Mouse (Mus musculus) 416B (cell line): ENCODE data around the gene Dusp18.
A peak's percentile ranks its signal among the peaks of the same experiment; 100 is the strongest.

Experiments
- DNase-seq: peaks from one replicate; pipeline ENCODE4 v3.0.0; 2011; ENCODE audit warnings: low read depth

The Dusp18 gene

DNA sequence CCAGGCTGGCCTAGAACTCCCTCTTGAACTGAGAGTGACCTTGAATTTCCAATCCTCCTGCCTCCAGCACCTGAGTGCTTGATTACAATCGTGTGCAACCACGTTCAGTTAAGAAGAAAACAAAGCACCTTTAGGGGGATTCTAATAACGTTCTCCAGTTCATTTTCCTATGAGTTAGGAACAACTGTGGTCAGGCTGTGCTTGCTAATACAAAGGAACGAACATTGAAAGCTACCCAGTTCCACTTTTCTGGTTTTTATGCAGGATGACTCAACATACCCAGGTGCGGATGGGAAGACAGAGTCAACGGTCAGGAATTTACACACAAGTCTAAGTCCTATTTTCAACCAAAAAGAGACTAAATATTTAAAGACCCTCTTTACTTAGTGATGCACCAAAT is 1.1 kb upstream of the Dusp18 start:
- DNase-seq: no peak

DNA sequence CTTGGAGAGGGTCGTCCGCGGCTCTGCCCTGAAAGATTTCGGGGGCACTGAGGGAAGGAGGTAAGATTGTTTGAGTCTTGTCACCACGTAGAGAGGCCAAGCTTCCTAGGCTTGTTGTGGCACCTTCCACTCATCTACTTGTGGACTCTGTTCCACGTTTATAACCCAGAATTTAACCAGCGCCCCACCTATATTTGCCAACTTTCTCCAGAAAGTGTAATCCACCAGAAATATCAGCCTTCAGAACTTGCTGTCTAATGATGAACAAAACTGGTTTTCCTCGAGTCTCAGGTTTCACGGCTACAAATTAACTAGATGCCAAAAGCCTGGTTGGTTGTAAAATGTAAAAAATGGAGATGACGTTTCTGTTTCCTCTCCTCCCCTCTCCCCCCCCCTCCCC is 418 bp downstream of the Dusp18 start:
- no peak for DNase-seq

DNA sequence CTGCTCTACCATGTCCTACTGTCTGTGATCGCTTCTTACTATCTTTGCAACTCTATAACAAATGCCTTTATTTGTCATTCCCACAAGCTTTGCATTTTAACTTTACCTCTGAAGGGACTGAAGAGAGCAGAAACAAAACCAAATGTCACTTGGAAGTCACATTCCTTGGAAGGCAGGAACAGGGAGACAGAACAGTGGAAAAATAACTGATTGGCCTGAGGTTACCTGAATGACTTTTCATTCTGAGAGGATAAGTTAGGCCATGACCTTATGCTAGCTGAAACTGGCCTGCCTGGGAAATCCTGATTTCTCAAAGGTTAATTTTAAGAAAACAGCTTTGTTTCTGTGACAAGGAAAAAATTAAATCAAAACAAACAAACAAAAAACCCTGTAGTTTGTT is 893 bp downstream of the Dusp18 start:
- DNase-seq: no peak

DNA sequence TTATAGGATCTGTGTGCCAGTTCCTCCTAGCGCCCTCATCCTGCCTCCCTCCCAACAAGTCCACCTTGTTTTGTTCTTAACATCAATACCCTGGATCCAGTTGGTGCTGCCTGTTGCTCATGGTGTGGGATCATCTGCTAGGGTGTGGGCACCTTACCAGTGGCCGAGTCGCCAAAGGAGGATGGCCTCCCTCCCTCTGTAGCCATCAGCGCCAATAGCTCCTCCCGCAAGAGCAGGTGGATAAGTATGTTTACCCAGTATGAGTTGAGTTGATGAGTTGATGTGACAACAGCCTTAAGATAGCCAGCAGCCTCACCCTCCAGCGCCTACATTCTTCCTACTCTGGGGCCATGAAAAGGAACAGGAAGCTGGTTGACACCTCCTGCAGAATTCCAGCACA is 5.3 kb downstream of the Dusp18 start:
- DNase-seq: no peak

DNA sequence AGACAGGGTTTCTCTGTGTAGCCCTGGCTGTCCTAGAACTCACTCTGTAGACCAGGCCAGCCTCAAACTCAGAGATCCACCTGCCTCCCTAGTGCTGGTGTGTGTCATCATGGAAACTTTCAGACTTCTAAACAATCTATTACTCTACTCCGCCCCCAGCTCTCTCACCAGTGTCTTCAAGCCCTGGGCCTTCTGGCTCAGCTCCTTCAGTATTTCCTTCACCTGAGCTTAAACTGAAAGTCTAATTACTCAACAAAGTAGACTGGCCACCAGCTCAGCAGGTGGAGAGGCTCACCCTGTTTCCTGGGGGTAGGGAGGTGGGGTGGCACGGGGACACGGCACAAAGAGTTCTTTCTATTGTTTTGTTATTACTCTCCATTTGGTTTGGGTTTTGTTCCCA is 7.5 kb downstream of the Dusp18 start:
- DNase-seq: no peak

DNA sequence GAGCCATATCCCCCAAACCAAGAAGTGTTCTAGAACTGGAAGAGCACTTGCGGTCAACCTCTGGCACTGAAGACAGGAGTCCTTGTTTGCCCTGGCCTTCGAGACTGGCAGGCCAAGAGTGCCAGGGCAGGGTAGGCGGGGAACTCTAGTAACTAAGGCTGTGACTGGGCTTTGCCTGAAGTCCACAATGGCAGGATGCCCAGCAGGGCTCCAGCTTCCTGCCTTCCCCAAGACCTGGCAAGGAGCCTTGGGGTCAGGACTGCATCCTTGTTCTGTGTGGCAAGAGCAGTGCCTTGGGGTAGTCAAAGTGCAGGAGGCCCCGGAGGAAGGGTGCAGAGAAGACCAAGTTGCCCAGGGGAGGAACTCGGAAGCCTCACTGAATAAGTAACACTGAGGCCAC is 8.0 kb downstream of the Dusp18 start:
- DNase-seq: peak; percentile 39

DNA sequence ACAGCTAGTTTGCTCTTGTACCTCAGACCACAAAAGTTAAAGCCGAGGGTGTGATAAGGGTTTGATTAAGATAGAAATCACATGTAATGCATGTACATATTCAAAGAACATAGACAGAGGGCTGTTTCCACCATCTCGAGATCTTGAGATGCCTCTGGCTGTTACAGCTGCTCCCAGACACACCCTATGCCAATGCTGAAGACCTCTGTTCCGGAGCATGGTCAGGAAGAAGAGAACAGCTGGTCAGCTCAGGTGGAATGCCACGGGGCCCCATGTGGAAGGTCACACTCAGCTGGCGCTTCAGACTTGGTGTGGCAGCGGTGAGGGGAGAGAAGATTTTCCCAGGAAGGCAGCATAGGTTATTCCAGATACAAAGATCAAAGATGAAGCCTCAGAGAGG is 9.6 kb downstream of the Dusp18 start:
- DNase-seq: no peak

DNA sequence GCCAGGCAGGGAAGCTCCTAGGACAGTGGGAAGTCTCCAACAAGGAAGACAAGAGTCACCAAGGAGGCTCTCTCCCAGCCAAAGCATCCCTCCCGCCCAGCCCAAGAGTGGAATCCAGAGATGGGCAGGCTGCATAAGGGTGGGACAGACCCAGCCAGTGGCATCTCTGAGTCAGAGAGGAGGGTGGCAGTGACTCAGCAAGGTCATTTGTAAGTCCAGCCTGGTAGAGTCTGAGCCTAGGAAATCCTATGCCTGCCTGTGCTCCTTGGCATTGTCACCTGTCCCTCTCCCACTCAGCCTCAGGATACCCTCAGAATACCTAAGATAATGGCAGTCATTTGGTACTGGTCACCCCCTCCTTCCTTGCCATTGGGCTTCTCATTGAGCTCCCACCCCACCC is 10.4 kb downstream of the Dusp18 start:
- DNase-seq: peak; percentile 52

DNA sequence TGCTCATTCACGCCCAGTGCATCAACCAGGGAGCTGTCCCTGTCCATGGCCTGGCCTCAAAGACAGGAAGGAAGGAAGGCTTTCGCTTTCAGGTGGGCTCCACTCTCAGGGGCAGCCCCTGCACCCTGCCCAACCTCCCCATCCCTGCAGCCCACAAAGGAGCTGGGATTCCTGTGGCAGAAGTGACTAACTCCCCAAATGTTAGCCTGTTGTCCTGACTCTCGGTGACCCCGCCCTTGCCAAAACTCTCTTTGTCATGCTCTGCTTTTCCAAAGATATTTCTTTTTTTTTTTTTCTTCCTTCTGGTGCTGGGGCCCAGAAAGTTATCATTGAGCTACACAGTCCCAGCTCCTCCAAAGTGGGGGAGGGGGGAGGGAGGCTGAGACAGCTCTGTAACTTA is 14.2 kb downstream of the Dusp18 start:
- no peak for DNase-seq

DNA sequence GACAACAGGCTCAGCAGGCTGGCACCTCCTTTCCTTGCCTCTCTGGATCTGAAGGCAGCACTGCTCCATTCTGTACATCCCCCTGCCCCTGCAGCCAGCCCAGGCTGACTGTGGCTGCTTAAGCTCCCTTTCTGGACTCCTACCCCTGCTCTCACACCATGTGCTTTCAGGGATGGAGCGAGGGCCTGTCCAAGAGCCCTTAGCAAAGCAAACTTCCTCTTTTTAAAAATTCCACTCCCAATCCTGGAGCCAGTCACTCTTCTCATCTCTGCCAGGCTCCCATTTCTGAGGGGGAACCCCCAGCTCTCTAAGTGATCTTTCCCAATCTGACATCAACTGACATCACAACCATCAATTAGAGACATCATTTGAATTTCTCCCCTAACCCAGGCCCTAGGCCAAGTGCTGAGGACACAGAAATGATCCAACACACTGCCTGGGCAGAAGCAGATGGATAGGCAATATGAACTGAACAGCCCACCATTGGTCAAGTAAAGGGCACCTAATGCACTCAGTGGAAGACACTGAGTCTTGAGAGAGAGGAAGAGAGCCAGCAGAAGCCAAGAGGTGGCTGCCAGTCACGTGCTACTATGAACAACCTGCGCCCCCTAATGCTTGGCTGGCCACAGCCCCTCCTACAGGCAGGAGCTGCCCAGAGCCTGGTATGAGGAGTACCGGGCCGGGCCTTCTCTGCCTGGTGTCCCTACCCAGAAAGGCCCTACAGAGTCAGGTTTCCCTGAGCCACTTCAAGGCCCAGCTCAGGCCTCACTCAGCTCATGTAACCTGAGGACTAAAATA is 15.7 kb downstream of the Dusp18 start:
- peak; percentile 71 for DNase-seq

DNA sequence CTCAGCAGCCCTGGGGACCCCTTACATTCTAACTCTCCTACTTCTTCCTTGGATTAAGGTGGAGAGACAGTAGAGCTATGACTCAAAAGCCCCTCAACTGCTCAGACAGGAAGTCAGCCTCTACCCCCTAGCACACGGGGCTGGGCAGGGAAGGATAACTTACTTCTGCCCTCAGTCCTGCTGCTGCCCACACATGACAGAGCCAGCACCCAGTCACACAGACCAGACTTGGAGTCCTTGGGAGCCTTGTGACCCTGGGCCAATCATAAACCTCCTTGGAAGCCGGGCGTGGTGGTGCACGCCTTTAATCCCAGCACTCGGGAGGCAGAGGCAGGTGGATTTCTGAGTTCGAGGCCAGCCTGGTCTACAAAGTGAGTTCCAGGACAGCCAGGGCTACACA is 16.4 kb downstream of the Dusp18 start:
- peak; percentile 26 for DNase-seq

DNA sequence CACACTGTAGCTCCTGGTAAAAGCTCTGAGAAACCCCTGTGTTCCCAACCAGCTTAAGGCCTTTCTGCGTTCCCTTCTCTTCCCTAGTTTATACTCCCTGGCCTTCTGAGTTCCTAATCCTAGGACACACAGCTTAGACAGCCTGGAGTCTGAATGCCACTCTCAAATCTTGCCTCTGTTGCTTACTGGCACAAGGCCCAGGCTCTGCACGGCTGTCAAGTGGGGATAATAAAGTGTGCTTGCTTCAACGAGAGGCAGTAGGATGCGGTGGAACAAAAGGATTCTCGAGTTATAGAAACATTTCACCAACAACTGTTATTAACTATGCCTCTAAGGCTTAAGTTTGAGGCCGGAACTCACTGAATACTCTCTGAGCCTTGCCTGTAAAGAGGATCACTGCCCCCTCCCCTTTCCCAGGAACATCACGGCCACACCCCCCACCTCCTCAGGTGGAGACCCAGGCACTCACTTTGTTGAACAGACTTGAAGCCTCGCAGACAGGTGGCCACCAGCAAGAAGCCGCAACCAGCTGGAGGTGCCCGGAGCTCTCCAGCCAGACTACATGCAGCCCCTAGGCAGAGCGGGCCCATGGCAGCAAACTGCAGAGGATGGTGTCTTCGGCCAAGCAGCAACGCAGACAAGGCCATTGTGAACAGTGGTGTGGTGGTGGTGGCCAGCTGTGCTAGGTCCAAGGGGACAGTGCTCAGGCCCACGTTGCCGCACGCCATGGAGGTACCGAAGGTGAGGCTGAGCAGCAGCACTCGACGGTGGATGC is 17.2 kb downstream of the Dusp18 start:
- peak; percentile 43 for DNase-seq

DNA sequence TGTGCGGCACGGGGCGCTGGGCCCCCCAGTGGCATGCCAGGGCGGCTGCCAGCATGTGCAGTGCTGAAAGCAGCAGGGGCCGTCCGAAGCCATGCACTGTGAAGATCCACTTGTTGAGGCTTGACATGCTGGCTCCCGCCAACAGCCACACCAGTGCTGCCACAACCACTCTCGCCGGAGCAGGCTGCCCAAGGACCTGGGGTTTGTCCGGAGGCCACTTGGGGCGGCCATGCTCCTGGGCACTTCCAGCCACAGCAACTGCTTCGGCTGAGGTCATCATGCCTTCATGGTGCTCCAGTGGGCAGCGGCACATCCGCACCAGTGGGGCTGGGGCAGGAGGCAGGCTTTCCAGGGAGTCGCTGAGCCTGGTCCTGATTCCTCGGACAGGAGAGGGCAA is 17.8 kb downstream of the Dusp18 start:
- DNase-seq: peak; percentile 56

DNA sequence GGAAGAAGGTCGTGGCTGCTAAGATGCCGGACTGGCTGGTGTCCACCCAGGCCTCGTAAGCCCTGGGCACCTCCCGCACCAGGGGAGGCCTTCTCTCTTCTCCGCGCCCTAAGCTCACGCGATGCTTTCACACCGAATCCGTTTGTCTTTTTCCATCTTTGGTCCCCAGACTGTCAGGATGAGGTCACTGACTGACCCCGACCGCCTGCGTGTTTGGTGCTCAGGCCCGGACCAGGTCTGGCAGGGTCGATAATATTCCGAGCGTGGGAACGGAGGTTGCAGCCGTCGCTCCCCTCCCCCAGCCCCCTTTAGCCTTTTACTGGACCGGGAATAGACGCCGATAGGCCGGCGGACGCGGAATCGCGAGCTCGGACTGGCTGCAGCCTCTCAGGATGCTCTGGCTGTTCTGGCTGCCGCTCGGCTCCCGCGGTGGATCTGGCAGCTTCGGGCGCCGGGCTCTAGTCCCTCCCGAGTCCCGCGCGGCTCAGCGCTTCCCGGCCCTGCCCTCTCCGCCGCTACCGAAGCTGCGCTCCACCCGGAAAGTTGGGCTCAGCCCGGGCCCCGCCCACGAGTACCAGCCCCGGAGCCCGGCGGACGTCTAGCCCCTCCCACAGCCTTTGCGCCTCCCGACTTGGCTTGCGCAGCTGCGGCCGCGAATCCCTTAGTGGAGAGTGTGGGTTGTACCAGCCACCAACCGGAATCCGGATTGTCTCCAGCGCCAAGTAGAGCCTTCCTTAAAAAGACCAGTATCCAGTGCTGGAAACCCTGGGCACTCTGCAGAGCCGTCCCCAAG is 18.5 kb downstream of the Dusp18 start:
- peak; percentile 97 for DNase-seq

DNA sequence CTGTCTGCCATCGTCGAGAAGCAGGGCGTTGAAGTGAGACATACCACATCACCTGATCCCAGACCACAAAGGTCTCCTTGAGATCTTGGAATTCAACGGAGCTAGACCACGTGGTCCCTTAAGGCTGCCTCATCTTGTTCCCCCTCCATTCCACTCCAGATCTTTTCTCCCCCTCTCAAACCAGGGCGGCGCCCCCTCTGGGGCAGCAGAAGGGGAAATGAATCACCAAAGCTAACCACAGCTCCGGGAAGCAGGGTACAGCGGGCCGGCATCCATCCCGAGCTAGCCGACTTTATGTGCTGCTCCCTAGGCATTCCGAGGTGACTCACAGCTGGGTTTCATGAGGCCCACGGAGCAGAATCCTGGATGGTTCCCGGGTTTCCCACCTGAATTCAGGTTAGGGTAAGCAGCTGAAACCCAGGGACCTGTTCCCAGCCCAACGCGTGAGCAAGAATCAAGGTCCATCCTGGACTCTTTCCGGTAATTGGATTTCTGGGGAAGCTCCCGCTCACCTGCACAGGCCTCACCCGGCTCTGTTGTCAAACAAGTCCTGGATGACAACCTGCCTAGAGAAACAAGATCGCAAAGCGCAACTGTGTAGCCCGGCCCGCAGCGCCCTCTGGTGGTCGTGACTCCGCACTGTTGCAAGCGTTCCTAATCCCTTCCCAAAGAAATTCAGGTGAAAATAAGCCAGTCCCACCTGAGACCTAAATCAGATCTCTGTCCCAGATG is 19.2 kb downstream of the Dusp18 start, which contains the start of gene Slc35e4:
Gene Slc35e4, minus strand, starts transcription at position 556 of the 732 bp plus-strand sequence.
- DNase-seq: peak; percentile 98

DNA sequence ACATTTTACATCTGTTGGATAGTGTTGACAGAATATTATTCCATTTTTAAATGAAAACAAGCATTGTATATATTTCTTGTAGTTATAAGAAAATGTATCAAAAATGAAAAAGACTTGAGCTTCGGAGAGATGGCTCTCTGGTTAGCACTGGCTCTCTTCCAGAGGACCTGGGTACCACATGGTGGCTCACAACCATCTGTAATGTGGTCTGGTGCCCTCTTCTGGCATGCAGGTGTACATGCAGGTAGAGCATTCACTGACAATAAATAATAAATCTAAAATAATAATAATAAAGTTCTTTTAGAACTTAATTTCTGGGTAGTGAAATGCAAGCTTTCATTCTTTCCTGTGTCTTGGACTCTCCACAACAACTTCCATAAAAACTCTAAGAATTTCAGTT is 23.7 kb downstream of the Dusp18 start:
- DNase-seq: peak; percentile 72

DNA sequence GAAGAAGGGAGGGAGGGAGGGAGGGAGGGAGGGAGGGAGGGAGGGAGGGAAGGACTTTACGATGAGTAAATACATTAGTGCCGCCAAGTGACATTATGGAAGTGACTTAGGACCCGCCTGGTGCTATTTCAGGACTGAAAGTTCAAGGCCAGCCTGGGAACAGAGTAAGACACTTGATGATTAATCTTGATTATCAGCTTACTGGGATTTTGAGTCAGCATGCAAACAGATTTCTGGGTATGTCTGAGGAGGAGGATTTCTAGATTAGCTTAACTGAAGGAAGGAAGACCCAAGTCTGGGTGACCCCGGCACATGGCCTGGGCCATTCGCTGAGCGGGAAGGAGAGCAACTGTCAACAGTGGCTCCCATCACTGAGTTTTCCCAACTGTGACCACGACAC is 25.4 kb downstream of the Dusp18 start:
- peak; percentile 30 for DNase-seq

DNA sequence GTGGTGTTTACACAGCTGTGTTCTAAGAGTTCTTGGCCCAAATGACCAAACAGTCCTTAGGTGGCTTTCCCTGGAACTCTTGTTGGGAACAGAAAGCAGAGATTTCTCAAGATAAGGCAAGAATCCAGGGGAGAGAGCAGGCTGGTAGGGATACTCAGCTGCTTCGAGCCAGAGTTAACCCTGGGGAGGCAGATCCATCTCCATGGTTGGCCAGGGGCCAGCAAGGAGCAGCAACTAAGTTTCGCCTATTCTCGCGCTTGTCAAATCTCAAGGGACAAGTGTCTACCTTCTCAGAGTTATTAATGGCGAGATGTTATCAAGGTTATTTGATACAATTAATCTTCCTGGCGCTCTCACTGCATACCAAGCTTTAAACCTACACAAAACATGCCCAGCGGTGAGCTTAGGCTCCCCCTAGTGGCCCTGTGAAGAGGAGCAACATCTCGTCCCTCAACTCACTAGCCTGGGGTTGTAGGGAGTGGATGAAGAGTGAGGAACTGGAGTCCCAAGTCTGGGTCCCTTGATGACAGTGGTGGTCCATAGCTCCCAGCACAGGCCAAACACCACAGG is 26.3 kb downstream of the Dusp18 start:
- DNase-seq: peak; percentile 66

DNA sequence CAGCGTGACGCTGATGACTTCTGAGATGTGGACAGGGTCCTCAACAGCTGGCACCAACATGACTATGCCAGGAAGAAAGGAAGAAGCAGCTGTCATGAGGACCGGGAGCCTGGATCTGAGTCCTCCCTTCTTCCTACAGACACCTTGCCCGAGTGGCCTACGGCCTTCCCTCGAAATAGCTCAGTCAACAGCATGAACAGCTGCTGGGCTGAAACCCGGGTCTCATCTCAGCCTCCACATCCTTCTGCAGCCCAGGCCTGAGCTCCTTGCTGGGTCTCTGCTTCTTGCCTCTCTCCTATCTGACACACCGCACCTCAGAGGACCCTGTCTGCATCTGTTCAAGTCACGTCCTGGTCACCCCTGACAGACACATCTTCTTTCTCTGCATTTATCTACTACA is 27.1 kb downstream of the Dusp18 start:
- no peak for DNase-seq

DNA sequence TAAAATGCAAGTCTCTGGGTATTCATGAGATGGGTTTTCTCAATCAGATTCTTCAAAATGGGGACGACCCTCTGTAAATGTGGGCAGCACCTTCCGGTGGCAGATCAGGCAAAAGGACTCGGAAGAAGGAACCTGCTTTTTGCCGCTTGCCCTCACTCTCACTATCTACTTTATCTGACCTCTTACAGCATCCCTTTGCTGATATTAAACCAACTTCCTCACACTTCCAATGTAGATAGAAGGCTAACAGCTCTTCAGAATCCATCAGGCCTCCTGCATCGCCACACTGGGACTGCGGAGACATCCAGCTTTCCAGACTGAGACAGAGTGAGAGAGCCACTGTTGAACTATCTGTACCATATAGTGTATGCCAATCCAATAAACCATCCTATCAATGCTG is 27.7 kb downstream of the Dusp18 start:
- no peak for DNase-seq

DNA sequence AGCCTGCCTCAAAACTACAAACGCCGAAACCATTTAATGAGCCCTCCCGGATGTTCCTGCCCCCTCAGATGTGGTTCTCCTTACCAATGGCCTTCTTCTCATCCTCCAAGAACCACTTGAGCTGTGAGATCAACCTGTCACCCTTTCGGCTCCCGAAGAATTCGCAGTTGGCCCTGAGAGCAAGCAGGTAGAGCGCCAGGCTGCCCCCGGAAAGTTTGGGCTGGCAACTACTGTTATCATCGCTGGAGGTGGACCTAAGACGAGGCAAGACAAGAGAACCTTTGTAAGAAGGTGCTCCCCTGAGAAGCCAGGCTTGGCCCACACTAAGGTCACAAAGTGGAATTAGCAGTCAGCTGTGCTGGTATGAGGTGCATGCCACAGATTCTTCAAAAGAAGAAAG is 30.9 kb downstream of the Dusp18 start:
- DNase-seq: no peak

DNA sequence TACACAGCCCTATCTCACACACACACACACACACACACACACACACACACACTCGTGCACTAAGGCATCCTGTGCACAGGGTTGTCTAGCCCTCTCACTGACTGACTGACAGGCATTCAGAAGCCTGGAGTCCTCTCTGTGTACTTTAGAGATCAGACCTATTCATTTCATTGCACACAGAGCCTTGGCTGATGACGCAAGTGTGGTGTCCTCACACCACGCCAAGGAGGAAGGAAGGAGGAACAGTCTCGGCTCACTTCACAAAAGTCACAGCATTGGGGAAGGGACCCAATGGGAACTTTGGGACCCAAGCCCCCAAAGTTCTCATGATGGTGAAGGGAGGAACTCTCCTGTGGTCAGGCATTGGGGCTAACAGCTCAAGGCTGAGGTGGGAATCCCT is 35.0 kb downstream of the Dusp18 start:
- peak; percentile 66 for DNase-seq
